In genomic region chr11:100947548-100947947, GRCm38 (mm10) we compare ENCODE assay signal across 12 mouse cellular contexts. TPM values are rescaled to one million over a fixed set of nuclear protein-coding genes. Genes with fewer than 3 reads are reported as not detected.
DNase-seq lines count a peak whose midpoint lies in the region; ATAC-seq and TF ChIP-seq lines count a peak whose summit lies in the region.
"Had no signal": no experiment of that assay in that cellular context is flagged by ENCODE, and none has a peak within 500 bp of the region (broad histone marks: within the 10 kb centered on the region; RNA-seq: fewer than 3 reads in every experiment).

No protein-coding gene starts in this region.

- ATAC-seq in lung, embryonic 14.5 days (ENCODE audit: insufficient read depth), result no peak
- ATAC-seq in common myeloid progenitor, adult 5-6 weeks (replicated peaks; ENCODE audit: low read depth, poor library complexity, severe bottlenecking), result peak; percentile 39; the same call in 1 of the 2 replicates
- ATAC-seq: inflammation-experienced regulatory T-cells, adult 6 months had no signal

- H3K4me1 ChIP-seq in lung, embryonic 14.5 days (ENCODE audit: insufficient read depth), result 0 out of 2 replicates have a peak, but pooled peaks cover 5% of the 10 kb centered on the region
- peaks cover 3% of the 10 kb centered on the region; the same call in 1 of the 2 replicates for H3K4me1 ChIP-seq in small intestine, adult 2 months (ENCODE audit: control insufficient read depth, insufficient read depth, insufficient read length, low read length)

- TF ChIP-seq POLR2A in small intestine, adult 2 months (IDR thresholded peaks at IDR 0.05; ENCODE audit: low read depth, low read length), result no peak

- no peak overlapping the region for H3K9ac ChIP-seq in lung, embryonic 14.5 days

- H3K27me3 ChIP-seq in lung, embryonic 14.5 days (ENCODE audit: insufficient read depth, low read length), result no peaks in the 10 kb centered on the region
- no peaks in the 10 kb centered on the region for H3K27me3 ChIP-seq in small intestine, adult 2 months (ENCODE audit: control insufficient read depth, insufficient read depth, low read length)

- H3K4me3 ChIP-seq in lung, embryonic 14.5 days (ENCODE audit: low read depth, low read length), result no peak overlapping the region
- no peak overlapping the region for H3K4me3 ChIP-seq in small intestine, adult 2 months (ENCODE audit: low read depth, low read length)

- DNase-seq in adrenal gland, postnatal 14 days, result peak; percentile 40
- no peak for DNase-seq in adrenal gland, adult 2 months
- DNase-seq in lung, embryonic 14.5 days, result no peak
- DNase-seq in lung, adult 18-20 months, result no peak
- no peak for DNase-seq in layer of hippocampus, adult 9-10 months (ENCODE audit: low spot score)
- no peak for DNase-seq in layer of hippocampus, postnatal 36 days
- DNase-seq: adrenal gland, adult 8-10 months; cerebellum, adult 9-10 months; gastrocnemius, postnatal 14 days had no signal

- peak; percentile 41 for TF ChIP-seq CTCF in lung, embryonic 14.5 days (IDR thresholded peaks at IDR 0.05; ENCODE audit: low read depth)
- peak; percentile 29; the same call in 1 of the 2 replicates for TF ChIP-seq CTCF in small intestine, adult 2 months (IDR thresholded peaks at IDR 0.05; ENCODE audit: extremely low read depth, insufficient read length, insufficient replicate concordance, low read depth, low read length)

- no peaks in the 10 kb centered on the region for H3K9me3 ChIP-seq in lung, embryonic 14.5 days (ENCODE audit: low read depth, low read length)

- H3K36me3 ChIP-seq in lung, embryonic 14.5 days (ENCODE audit: insufficient read depth), result no peaks in the 10 kb centered on the region
- no peaks in the 10 kb centered on the region for H3K36me3 ChIP-seq in small intestine, adult 2 months (ENCODE audit: control insufficient read depth, insufficient read depth, low read length)

- H3K4me2 ChIP-seq in lung, embryonic 14.5 days, result no peak overlapping the region

- H3K27ac ChIP-seq in lung, embryonic 14.5 days (ENCODE audit: low read depth), result no peak overlapping the region
- no peak overlapping the region for H3K27ac ChIP-seq in small intestine, adult 2 months (ENCODE audit: insufficient read depth, low read depth, low read length)

RNA-seq across cellular contexts. Expression of gene Stat3, which starts 8.2 kb away (rescaled TPM):
- total RNA-seq in adrenal gland, postnatal 14 days (2021), result 75.1 and 82.4 TPM in 2 replicates
- 10 to 100 TPM; 76.6 to 79.4 TPM for total RNA-seq in adrenal gland, adult 2 months (2021)
- polyA plus RNA-seq in adrenal gland, adult 2 months (2012; rRNA removed), result 45.4 and 54.9 TPM in 2 replicates
- 33.8 and 36.5 TPM in 2 replicates for polyA plus RNA-seq in lung, embryonic 14.5 days (2014; fragmentation: Nextera tagmentation; extraction: Ambion mirVana)
- total RNA-seq in common myeloid progenitor, adult 5-6 weeks (2017), result 59.6 and 74.9 TPM in 2 replicates
- 55.2 and 106 TPM in 2 replicates for polyA plus RNA-seq in small intestine, adult 2 months (2012; rRNA removed)
- total RNA-seq in layer of hippocampus, postnatal 36 days (2021), result 10 to 100 TPM; 34.2 to 44.7 TPM

RNA-seq across cellular contexts. Expression of gene Cavin1, which starts 23.1 kb away (rescaled TPM):
- total RNA-seq in adrenal gland, postnatal 14 days (2021), result 290 and 306 TPM in 2 replicates
- total RNA-seq in adrenal gland, adult 2 months (2021), result 100 to 1,000 TPM; 236 to 425 TPM
- polyA plus RNA-seq in adrenal gland, adult 2 months (2012; rRNA removed), result 193 and 219 TPM in 2 replicates
- 137 and 143 TPM in 2 replicates for polyA plus RNA-seq in lung, embryonic 14.5 days (2014; fragmentation: Nextera tagmentation; extraction: Ambion mirVana)
- 8.4 and 10.6 TPM in 2 replicates for total RNA-seq in common myeloid progenitor, adult 5-6 weeks (2017)
- 27.4 and 42.8 TPM in 2 replicates for polyA plus RNA-seq in small intestine, adult 2 months (2012; rRNA removed)
- total RNA-seq in layer of hippocampus, postnatal 36 days (2021), result 10 to 100 TPM; 12.4 to 14.5 TPM

Comparison
In these comparisons a context has a peak if more than half of its experiments do, and no peak if none do; other contexts are left out.
1. RNA of gene Cavin1, which starts 23.1 kb away (total RNA-seq): 236 to 425 TPM in adrenal gland, adult 2 months and 290 to 306 TPM in adrenal gland, postnatal 14 days; 12.4 to 14.5 TPM in layer of hippocampus, postnatal 36 days and 8.4 to 10.6 TPM in common myeloid progenitor, adult 5-6 weeks; every median in the first group is over 10 times any median in the second.